ENCODE assay signal across 14 mouse cellular contexts in the genomic region with DNA sequence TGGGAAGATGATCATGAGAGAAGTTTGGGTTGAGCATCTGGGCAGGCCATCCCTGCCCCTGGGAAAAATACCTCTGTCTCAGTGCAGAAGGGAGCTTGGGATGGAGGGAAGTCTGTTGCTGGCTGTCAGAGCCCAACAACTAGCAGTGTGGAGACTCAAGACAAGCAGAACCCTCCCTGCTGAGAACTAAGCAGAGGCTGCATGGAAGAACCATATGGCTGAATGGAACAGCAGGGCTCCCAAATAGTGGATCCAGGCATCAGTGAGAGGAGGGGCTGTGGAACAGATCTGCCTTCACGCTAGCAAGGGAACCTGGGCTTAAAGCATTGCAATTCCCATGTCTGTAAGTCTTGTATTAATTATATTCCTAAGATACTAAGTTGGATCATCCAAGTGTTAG.
"Had no signal": no experiment of that assay in that cellular context is flagged by ENCODE, and none has a peak within 500 bp of the region (broad histone marks: within the 10 kb centered on the region; RNA-seq: fewer than 3 reads in every experiment).

No protein-coding gene starts in this region.

- DNase-seq: kidney, adult 11 months; kidney, adult 8-10 months; kidney, postnatal 14 days; left cerebral cortex, postnatal 4 days; liver, postnatal 0 days; lung, embryonic 14.5 days; right cerebral cortex, adult 18-20 months; right cerebral cortex, postnatal 14 days; right cerebral cortex, postnatal 4 days; thymus, adult 2 months; thymus, postnatal 14 days; thymus, postnatal 4 days had no signal

- ATAC-seq: liver, postnatal 0 days; lung, postnatal 0 days; midbrain, embryonic 15.5 days had no signal
